Mouse (Mus musculus) macrophage (primary cell): ENCODE results near the gene Ly6g6c. TPM values are rescaled to one million over a fixed set of nuclear protein-coding genes. Genes with fewer than 3 reads are reported as not detected.

Experiments used
- H3K27ac ChIP-seq: fragments of 350-480 bp; formaldehyde crosslinking; 2 replicates; pipeline ENCODE4 v1.9.0; 2021
- H3K36me3 ChIP-seq: fragments of 350-480 bp; formaldehyde crosslinking; 2 replicates; pipeline ENCODE4 v1.9.0; 2021; ENCODE audit errors: inconsistent target
- H3K4me3 ChIP-seq: fragments of 350-480 bp; formaldehyde crosslinking; 2 replicates; pipeline ENCODE4 v1.9.0; 2021; ENCODE audit errors: inconsistent target
- H3K79me2 ChIP-seq: fragments of 350-480 bp; formaldehyde crosslinking; 2 replicates; pipeline ENCODE4 v1.9.0; 2021; ENCODE audit errors: inconsistent target
- WGBS: methylation state at CpG from one replicate; pipeline ENCODE4 v1.1.7; 2026; ENCODE audit warnings: inconsistent platforms; ENCODE audit not compliant: missing documents; 5-methylcytosine and 5-hydroxymethylcytosine counted together
- polyA plus RNA-seq: library from polyadenylated mRNA; stranded (reverse); fragments of 250-400 nt; gene quantifications from 3 replicates; pipeline ENCODE4 v1.2.4, GENCODE M21; 2018; ENCODE audit warnings: inconsistent platforms

Ly6g6c gene
- polyA plus RNA-seq, 1 experiment from 2014 or later = not detected

DNA sequence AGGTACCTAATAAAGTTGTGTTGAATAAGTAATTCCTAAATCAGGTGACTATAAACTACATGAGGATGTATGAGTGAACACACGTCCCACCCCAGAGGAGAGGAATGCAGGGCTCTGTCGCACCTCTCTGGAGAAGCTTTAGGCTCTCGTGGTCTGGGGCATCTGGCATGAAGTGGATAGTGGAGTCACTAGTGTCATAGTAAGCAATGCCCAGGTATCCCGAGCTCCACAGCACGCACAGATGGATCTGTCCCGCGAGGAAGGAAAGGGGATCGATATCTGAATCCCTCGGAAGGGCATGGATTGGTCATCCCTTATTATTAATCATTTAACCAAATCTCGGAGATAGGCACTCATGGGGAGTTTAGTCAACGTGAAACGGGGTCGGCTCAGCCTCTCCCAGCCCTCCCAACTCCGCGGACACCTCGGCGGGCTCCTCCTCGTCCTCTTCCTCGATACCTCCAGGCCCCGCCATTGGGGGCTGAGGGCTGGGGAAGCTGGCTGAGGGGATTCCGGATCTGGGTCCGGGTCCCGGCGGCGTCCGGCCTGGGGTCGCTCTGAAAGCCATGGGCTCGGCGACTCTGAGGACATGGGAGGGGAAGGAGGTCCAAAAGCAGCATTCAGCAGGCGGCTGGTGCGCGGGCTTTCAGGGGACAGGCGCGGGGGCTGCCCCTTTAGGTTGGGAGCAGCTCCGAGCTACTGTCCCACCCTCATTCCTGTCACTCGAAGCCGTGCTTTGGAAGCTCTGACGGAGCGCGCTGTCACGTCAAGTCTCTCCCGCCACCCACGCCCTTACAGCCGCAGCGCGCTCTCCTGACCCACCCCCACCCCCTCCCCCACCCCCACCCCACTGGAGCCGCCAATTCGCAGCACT is 19.1 kb upstream of the Ly6g6c start:
- WGBS = 3% methylated on average over 43 of the region's 48 CpGs
- no peaks in the 10 kb centered on the region for H3K36me3 ChIP-seq
- H3K4me3 ChIP-seq = peak overlapping the region; percentile 56
- peak overlapping the region; percentile 96 for H3K27ac ChIP-seq
- H3K79me2 ChIP-seq = peaks cover 13% of the 10 kb centered on the region; the same call in 1 of the 2 replicates

- Histone ChIP-seq H3K36me3 (no peaks in the 10 kb centered on the region), H3K4me3 (peak within 1 kb of the TSS; percentile 56), H3K79me2 (peaks cover 21% of the 10 kb centered on the region), H3K27ac (peak within 1 kb of the TSS; percentile 98)
- 0% methylated on average over 33 of the region's 33 CpGs for WGBS
These were observed 18.3 kb upstream of the Ly6g6c start, which contains the start of gene Msh5 for GRCm38 (mm10) chr17:35046681-35047455. Gene Msh5, minus strand, starts transcription at chr17:35046745.

DNA sequence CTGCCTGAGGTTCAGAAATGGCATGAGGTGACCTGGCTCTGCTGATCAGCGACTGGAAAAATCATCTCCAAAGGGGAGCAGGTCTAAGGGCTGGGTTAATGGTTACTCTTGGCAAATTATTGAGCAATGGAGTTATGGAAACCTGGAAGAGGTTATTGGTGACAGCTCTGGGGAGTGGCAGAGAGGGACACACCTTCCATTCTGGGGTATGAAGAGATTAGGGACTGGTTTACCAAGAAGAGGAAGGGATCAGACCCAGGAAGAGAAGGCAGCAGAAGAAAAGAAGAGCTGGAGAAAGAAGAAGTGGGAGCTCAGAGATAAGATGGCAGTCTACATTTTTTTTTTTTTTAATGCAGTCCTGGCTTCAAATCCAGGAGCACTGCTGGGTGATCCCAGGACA is 17.5 kb upstream of the Ly6g6c start:
- Histone ChIP-seq H3K36me3 (peaks cover 5% of the 10 kb centered on the region; the same call in 1 of the 2 replicates), H3K79me2 (peaks cover 29% of the 10 kb centered on the region), H3K27ac (peak overlapping the region; percentile 98), H3K4me3 (no peak overlapping the region)
- 0% methylated on average over 1 of the region's 1 CpGs for WGBS

- Histone ChIP-seq H3K79me2 (peaks cover 36% of the 10 kb centered on the region), H3K36me3 (peaks cover 12% of the 10 kb centered on the region; the same call in 1 of the 2 replicates), H3K4me3 (no peak overlapping the region; the same call in 1 of the 2 replicates), H3K27ac (peak overlapping the region; percentile 98)
- 0% methylated on average over 11 of the region's 11 CpGs for WGBS
These were observed 16.8 kb upstream of the Ly6g6c start for GRCm38 (mm10) chr17:35048149-35048931.

GRCm38 (mm10) chr17:35048932-35049440 is 16.2 kb upstream of the Ly6g6c start:
- Histone ChIP-seq H3K4me3 (peak overlapping the region; percentile 94; the same call in 1 of the 2 replicates), H3K79me2 (peaks cover 42% of the 10 kb centered on the region), H3K27ac (peak overlapping the region; percentile 98), H3K36me3 (peaks cover 18% of the 10 kb centered on the region; the same call in 1 of the 2 replicates)
- 18% methylated on average over 5 of the region's 5 CpGs for WGBS

DNA sequence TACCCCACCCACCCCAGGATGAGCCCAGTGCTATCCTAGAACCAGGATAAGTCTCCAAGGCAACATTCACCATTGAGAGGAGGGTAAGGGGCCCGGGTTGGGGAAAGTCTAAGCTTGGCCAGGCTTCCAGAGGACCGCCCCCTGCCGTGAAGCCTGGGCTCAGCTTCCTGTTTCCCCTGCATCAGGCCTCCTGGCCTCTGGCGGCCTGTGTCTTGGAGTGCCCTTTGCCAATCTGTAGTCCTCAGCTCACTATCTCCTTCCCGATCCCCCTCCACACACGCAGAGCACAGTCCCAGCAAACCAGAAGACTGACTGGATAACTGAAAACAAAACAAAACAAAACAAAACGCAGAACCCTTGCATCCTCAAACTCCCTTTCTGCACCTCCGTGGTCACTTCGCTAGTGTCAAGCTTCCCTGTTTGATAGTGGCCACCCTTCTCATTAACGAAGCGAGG is 15.6 kb upstream of the Ly6g6c start, which contains the start of gene Clic1:
Clic1 (plus strand) TSS at position 406 of the 456 bp plus-strand sequence.
- Histone ChIP-seq H3K27ac (peak within 1 kb of the TSS; percentile 98), H3K36me3 (peaks cover 24% of the 10 kb centered on the region; the same call in 1 of the 2 replicates), H3K79me2 (peaks cover 48% of the 10 kb centered on the region), H3K4me3 (peak within 1 kb of the TSS; percentile 94)
- 0% methylated on average over 10 of the region's 11 CpGs for WGBS

DNA sequence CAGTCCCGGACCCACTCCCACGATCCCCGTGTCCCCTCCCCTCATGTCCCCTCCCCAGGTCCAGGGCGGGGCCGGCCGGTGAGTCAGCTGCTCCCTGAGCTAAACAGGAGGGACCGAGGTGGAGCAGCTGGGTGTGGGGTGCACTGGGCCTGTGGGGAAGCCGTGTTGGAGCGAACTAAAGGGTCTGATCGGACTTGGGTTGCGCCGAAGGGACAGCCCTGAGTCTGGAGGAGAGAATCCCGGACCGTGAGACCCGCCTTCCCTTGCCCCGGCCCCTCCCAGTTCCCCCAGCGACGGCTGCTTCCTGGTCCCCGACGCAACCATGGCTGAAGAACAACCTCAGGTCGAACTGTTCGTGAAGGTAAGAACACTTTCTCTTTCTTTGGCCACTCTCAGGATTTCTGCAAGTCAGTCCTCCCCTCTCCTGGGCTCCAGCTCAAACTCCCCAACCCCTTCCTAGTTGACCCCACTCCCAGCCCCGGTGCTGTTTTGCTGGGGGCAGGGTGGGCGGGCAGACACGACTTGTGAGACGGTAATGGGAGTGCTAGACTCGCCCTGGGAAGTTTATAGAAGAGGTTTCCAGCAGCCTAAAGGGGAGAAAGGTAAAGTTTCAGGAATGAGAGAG is 14.9 kb upstream of the Ly6g6c start:
- H3K36me3 ChIP-seq = peaks cover 31% of the 10 kb centered on the region
- H3K27ac ChIP-seq = peak overlapping the region; percentile 98
- H3K4me3 ChIP-seq = peak overlapping the region; percentile 94
- peaks cover 55% of the 10 kb centered on the region for H3K79me2 ChIP-seq
- WGBS = under 1% methylated on average over 27 of the region's 27 CpGs

DNA sequence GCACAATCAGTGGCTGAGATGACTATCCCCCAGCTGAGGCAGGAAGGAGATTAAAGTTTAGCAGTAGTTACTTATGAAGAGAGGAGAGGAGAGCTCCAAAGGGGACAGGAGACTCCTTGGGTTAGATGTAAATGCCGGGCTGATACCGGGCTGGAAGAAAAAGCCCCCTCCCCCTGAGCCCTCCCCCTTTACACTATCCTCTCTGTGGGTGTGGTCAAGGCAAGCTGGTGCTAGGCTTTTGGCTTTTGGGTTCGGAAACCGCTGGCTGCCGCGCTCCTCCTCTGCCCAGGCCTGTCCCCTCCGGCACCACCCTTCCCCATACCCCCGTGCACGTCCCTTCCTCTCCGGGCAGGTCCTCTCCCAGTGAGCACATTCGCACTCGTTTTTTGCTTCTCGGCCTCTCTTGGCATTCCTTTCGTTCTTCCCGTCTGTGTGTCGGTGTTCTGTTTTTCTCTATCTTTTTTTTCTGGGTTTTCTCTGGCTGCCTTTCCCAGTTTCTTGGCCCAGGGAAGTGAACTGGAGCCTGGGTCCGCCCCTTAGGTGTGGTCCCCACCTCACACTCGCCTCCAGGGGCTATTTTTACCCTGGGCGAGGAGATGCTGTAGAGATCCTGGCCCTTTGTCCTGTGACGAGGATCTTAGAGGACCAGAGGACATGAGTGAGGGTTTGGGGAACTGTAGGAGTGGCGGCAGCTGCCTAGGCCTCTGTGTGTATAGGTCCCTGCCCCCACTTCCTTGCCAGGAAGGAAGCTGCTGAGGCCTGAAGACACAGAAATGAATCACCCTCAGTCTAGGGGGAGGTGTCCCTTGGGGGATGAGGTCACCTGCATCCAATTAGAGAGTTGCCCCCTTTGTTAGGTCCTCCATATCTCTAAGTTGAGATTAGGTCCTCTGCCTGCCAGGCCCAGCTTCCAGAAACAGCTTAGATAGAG is 13.8 kb upstream of the Ly6g6c start:
- WGBS = under 1% methylated on average over 21 of the region's 21 CpGs
- Histone ChIP-seq H3K79me2 (peaks cover 61% of the 10 kb centered on the region), H3K27ac (peak overlapping the region; percentile 98), H3K36me3 (peaks cover 42% of the 10 kb centered on the region), H3K4me3 (peak overlapping the region; percentile 94)

GRCm38 (mm10) chr17:35052271-35052798 is 12.9 kb upstream of the Ly6g6c start:
- WGBS = 79% methylated on average over 7 of the region's 12 CpGs
- H3K4me3 ChIP-seq = peak overlapping the region; percentile 94
- peak overlapping the region; percentile 98 for H3K27ac ChIP-seq
- H3K36me3 ChIP-seq = peaks cover 45% of the 10 kb centered on the region
- H3K79me2 ChIP-seq = peaks cover 61% of the 10 kb centered on the region

DNA sequence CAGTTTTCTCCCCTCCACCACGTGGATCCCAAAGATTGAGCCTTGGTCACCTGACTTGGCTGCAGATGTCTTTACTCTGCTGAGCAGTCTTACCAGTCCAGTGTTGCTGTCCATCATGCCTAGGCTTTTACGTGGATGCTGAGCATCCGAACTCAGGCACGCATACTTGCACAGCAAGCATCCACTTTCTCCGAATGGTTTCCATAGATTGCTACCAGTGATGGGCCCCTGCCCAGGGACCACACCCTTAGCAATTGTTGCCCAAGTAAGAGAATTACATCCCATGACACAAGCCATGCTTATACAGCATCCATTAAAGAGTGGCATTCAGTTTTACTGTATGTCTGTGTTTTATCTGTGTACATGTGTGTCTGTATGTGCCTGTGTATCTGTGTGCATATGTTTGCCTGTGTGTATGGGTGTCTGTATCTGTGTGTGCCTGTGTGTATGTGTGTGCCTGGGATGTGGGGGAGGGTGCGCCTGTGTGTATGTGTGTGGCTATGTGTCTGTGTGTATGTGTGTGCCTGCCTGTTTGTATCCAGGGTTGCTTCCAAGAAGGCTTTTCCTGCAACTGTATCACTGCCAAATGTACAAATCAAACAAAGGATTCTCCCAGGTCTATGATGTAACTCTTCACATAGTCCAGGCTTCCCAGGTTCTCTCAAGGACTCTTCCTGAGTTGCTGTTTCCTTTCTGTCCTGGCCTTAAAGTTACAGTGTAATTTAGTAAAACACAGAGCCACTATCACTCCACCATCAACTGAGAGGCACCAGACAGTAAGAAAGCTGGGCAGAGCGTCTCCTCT is 9.3 kb upstream of the Ly6g6c start:
- H3K4me3 ChIP-seq = no peak overlapping the region
- 89% methylated on average over 7 of the region's 7 CpGs for WGBS
- peaks cover 50% of the 10 kb centered on the region for H3K79me2 ChIP-seq
- H3K27ac ChIP-seq = no peak overlapping the region
- peaks cover 57% of the 10 kb centered on the region for H3K36me3 ChIP-seq

DNA sequence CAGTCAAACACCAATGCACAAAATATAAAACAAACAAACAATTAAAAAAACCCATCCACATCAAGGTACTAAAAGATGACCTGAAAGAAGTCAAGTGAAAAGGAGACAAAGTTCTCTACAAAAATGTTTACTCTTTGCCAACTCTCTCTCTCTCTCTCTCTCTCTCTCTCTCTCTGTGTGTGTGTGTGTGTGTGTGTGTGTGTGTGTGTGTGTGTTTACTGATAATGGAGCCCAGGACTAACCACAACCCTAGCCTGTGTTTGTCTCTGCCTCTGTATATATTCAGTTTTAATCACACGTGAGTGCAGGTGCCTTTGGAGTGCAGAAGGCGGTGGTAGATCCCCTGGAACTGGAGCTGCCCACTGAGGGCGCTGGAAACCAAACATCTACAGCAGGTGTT is 8.1 kb upstream of the Ly6g6c start:
- H3K4me3 ChIP-seq = no peak overlapping the region
- H3K27ac ChIP-seq = no peak overlapping the region
- H3K79me2 ChIP-seq = peaks cover 38% of the 10 kb centered on the region
- peaks cover 57% of the 10 kb centered on the region for H3K36me3 ChIP-seq
- WGBS = 87% methylated on average over 3 of the region's 3 CpGs

GRCm38 (mm10) chr17:35058316-35058715 is 6.9 kb upstream of the Ly6g6c start:
- Histone ChIP-seq H3K36me3 (peaks cover 46% of the 10 kb centered on the region), H3K27ac (no peak overlapping the region), H3K79me2 (peaks cover 25% of the 10 kb centered on the region), H3K4me3 (no peak overlapping the region)
- 82% methylated on average over 9 of the region's 9 CpGs for WGBS
